Mouse (Mus musculus) forebrain, embryonic 12.5 days (tissue): ENCODE data around the gene Ccdc189. TPM values are rescaled to one million over a fixed set of nuclear protein-coding genes. Genes with fewer than 3 reads are reported as not detected.

ENCODE experiments used
- ATAC-seq: fragments of 200-750 bp; cut with Nextera tagmentation; 2 replicates; pipeline ENCODE4 v1.8.0; 2017; ENCODE audit warnings: moderate TSS enrichment; ENCODE audit not compliant: low FRiP score
- H3K27ac ChIP-seq: fragments of 300-500 bp; sonication (generic); 2 replicates; pipeline ENCODE4 v1.5.1; 2016; ENCODE audit warnings: mild to moderate bottlenecking
- H3K27me3 ChIP-seq: fragments of 300-500 bp; sonication (generic); 2 replicates; pipeline ENCODE4 v1.6.1; 2016; ENCODE audit warnings: mild to moderate bottlenecking
- H3K36me3 ChIP-seq: fragments of 300-500 bp; sonication (generic); replicated peaks from 2 replicates; pipeline ENCODE4 v1.6.1; 2016; ENCODE audit warnings: mild to moderate bottlenecking
- H3K4me1 ChIP-seq: fragments of 300-500 bp; sonication (generic); 2 replicates; pipeline ENCODE4 v1.6.1; 2016
- H3K4me2 ChIP-seq: fragments of 300-500 bp; sonication (generic); 2 replicates; pipeline ENCODE4 v1.6.1; 2016; ENCODE audit warnings: mild to moderate bottlenecking, moderate library complexity
- H3K4me3 ChIP-seq: fragments of 300-500 bp; sonication (generic); replicated peaks from 2 replicates; pipeline ENCODE4 v1.5.1; 2016; ENCODE audit warnings: mild to moderate bottlenecking
- H3K9ac ChIP-seq: fragments of 300-500 bp; sonication (generic); 2 replicates; pipeline ENCODE4 v1.6.1; 2016; ENCODE audit warnings: mild to moderate bottlenecking
- H3K9me3 ChIP-seq: fragments of 300-500 bp; sonication (generic); 2 replicates; pipeline ENCODE4 v1.6.1; 2016
- WGBS: fragments of 180-500 bp; shearing (Covaris S2); methylation state at CpG from one replicate; pipeline ENCODE4 v1.1.7; 2016; 5-methylcytosine and 5-hydroxymethylcytosine counted together
- polyA plus RNA-seq: library from polyadenylated mRNA; unstranded; fragments of >200 nt; fragmentation: Nextera tagmentation; extraction: Ambion mirVana; gene quantifications from 2 replicates; pipeline ENCODE4 v1.2.1, GENCODE M21; 2016

Gene Ccdc189
- polyA plus RNA-seq, 1 experiment from 2014 or later, result 16.3 TPM

DNA sequence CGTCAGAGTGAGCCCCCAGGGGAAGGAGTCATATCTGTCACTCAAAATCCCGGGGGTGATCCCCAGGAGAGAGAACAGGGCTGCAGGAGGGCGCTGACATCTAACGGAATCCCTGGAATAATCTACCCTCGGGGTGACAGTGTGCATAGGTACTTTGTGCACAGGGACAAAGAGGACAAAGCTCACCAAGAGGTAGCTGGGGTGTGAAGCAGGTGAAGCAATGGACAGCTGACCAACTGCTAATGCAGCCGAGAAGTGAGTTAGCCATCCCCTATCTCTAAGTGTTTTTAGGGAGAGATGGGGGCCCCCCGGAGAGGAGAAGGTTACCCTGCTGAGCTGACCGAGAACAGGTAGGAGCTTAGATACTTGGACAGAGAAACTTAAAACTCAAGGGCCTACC is 25.7 kb upstream of the Ccdc189 start:
- no peak for ATAC-seq
- Histone ChIP-seq H3K36me3 (peaks cover 40% of the 10 kb centered on the region), H3K4me2 (peak overlapping the region; percentile 90), H3K9me3 (no peaks in the 10 kb centered on the region), H3K4me1 (peaks cover 30% of the 10 kb centered on the region), H3K27me3 (no peaks in the 10 kb centered on the region), H3K4me3 (peak overlapping the region; percentile 100), H3K9ac (peak overlapping the region; percentile 98), H3K27ac (peak overlapping the region; percentile 87; the same call in 1 of the 2 replicates)
- 22% methylated on average over 8 of the region's 8 CpGs for WGBS

GRCm38 (mm10) chr7:127613501-127613900 is 25.1 kb upstream of the Ccdc189 start:
- peak overlapping the region; percentile 90 for H3K4me2 ChIP-seq
- 90% methylated on average over 8 of the region's 8 CpGs for WGBS
- H3K9ac ChIP-seq, result peak overlapping the region; percentile 98; the same call in 1 of the 2 replicates
- no peaks in the 10 kb centered on the region for H3K9me3 ChIP-seq
- H3K4me1 ChIP-seq, result peaks cover 30% of the 10 kb centered on the region
- peak overlapping the region; percentile 100 for H3K4me3 ChIP-seq
- no peak overlapping the region for H3K27ac ChIP-seq
- ATAC-seq, result no peak
- H3K36me3 ChIP-seq, result peaks cover 46% of the 10 kb centered on the region
- no peaks in the 10 kb centered on the region for H3K27me3 ChIP-seq

GRCm38 (mm10) chr7:127611561-127611960 is 23.2 kb upstream of the Ccdc189 start:
- no peak overlapping the region for H3K4me2 ChIP-seq
- H3K9ac ChIP-seq, result no peak overlapping the region
- peaks cover 65% of the 10 kb centered on the region for H3K36me3 ChIP-seq
- no peak for ATAC-seq
- 97% methylated on average over 26 of the region's 26 CpGs for WGBS
- H3K27me3 ChIP-seq, result no peaks in the 10 kb centered on the region
- peaks cover 21% of the 10 kb centered on the region for H3K4me1 ChIP-seq
- H3K27ac ChIP-seq, result no peak overlapping the region
- H3K9me3 ChIP-seq, result no peaks in the 10 kb centered on the region
- H3K4me3 ChIP-seq, result no peak overlapping the region

DNA sequence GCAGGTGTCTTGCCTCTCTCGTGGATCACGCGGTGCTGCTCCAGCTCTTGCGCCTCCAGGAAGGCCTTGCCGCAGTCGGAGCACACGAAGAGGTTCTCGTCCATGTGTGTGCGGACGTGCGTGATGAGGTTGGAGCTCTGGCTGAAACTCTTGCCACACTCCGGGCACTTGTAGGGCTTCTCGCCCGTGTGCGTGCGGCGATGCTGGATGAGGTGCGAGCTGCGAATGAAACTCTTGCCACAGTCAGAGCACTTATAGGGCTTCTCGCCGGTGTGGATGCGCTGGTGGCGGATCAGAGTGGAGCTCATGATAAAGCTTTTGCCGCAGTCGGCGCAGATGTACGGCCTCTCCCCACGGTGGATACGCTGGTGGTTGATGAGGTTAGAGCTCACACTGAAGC is 22.6 kb upstream of the Ccdc189 start:
- Histone ChIP-seq H3K4me1 (peaks cover 16% of the 10 kb centered on the region), H3K4me2 (no peak overlapping the region), H3K9ac (no peak overlapping the region), H3K27ac (no peak overlapping the region), H3K27me3 (no peaks in the 10 kb centered on the region), H3K36me3 (peaks cover 70% of the 10 kb centered on the region), H3K4me3 (no peak overlapping the region), H3K9me3 (no peaks in the 10 kb centered on the region)
- 98% methylated on average over 29 of the region's 29 CpGs for WGBS
- ATAC-seq, result no peak

- no peaks in the 10 kb centered on the region for H3K4me1 ChIP-seq
- no peaks in the 10 kb centered on the region for H3K27me3 ChIP-seq
- H3K4me2 ChIP-seq, result no peak overlapping the region
- no peak overlapping the region for H3K9ac ChIP-seq
- H3K36me3 ChIP-seq, result peaks cover 92% of the 10 kb centered on the region
- H3K9me3 ChIP-seq, result no peaks in the 10 kb centered on the region
- ATAC-seq, result no peak
- 84% methylated on average over 6 of the region's 6 CpGs for WGBS
- no peak overlapping the region for H3K27ac ChIP-seq
- no peak overlapping the region for H3K4me3 ChIP-seq
Observed at GRCm38 (mm10) chr7:127607150-127607549, 18.8 kb upstream of the Ccdc189 start.

DNA sequence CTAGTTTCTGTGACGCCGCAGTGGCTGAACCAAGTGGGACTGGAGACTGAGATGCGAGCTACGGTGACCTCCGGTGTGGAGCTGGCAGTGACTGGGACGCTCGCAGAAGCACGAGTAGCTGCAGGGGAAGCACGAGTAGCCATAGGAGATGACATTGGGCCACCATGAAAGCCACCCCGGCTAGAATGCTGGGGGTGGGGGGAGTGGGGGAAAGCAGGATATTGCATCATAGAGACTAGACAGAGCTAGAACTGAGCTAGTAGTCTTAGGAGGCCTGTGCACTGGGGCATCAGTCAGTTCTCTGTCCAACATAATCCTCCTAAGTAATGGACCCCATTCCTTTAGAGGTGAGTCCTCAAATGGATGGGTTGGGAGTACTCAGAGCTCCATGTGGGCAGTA is 15.9 kb upstream of the Ccdc189 start:
- WGBS, result 92% methylated on average over 10 of the region's 10 CpGs
- no peak overlapping the region for H3K27ac ChIP-seq
- no peaks in the 10 kb centered on the region for H3K9me3 ChIP-seq

DNA sequence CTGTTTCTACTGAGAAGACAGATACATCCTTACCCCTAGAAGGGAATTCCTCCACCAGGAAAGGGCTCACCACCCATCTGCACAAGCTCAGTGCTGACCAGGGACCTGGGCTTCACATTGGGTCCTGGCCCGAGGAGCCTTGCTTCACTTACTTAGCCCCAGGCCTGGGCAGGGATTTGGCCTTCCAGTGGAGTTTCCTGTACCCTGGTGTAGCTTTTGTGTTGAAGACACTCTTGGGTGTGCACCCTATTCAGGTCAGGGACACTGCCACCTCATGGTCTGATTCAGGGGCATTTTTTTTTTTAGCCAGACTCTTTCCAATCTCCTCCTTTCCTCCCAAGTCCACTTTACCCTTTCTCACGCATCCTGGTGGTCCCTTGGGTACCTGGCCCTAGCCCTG is 14.5 kb upstream of the Ccdc189 start:
- H3K9ac ChIP-seq, result no peak overlapping the region
- H3K9me3 ChIP-seq, result no peaks in the 10 kb centered on the region
- no peaks in the 10 kb centered on the region for H3K27me3 ChIP-seq
- no peak for ATAC-seq
- H3K4me3 ChIP-seq, result no peak overlapping the region
- H3K36me3 ChIP-seq, result peaks cover 91% of the 10 kb centered on the region
- H3K4me2 ChIP-seq, result no peak overlapping the region
- no peaks in the 10 kb centered on the region for H3K4me1 ChIP-seq
- no peak overlapping the region for H3K27ac ChIP-seq
- 88% methylated on average over 2 of the region's 2 CpGs for WGBS

More for the DNA sequence above, 15.9 kb upstream of the Ccdc189 start:
- no peak for ATAC-seq
- Histone ChIP-seq H3K9ac (no peak overlapping the region), H3K27me3 (no peaks in the 10 kb centered on the region), H3K36me3 (peaks cover 92% of the 10 kb centered on the region), H3K4me3 (no peak overlapping the region), H3K4me1 (no peaks in the 10 kb centered on the region), H3K4me2 (no peak overlapping the region)

- Histone ChIP-seq H3K27me3 (no peaks in the 10 kb centered on the region), H3K4me2 (no peak overlapping the region), H3K4me3 (no peak overlapping the region), H3K36me3 (peaks cover 91% of the 10 kb centered on the region), H3K27ac (no peak overlapping the region), H3K4me1 (no peaks in the 10 kb centered on the region), H3K9ac (no peak overlapping the region), H3K9me3 (no peaks in the 10 kb centered on the region)
- no peak for ATAC-seq
- WGBS, result 89% methylated on average over 4 of the region's 4 CpGs
Observed at GRCm38 (mm10) chr7:127601735-127602134, 13.3 kb upstream of the Ccdc189 start.

GRCm38 (mm10) chr7:127600612-127601011 is 12.2 kb upstream of the Ccdc189 start:
- H3K36me3 ChIP-seq, result peaks cover 94% of the 10 kb centered on the region

GRCm38 (mm10) chr7:127596747-127597146 is 8.4 kb upstream of the Ccdc189 start:
- H3K36me3 ChIP-seq, result peaks cover 99% of the 10 kb centered on the region
- ATAC-seq, result no peak
- H3K27me3 ChIP-seq, result no peaks in the 10 kb centered on the region
- no peaks in the 10 kb centered on the region for H3K4me1 ChIP-seq
- H3K9me3 ChIP-seq, result no peaks in the 10 kb centered on the region
- no peak overlapping the region for H3K4me2 ChIP-seq
- 97% methylated on average over 17 of the region's 17 CpGs for WGBS
- no peak overlapping the region for H3K27ac ChIP-seq
- H3K9ac ChIP-seq, result no peak overlapping the region
- H3K4me3 ChIP-seq, result no peak overlapping the region

More at GRCm38 (mm10) chr7:127600612-127601011, 12.2 kb upstream of the Ccdc189 start:
- H3K9me3 ChIP-seq, result no peaks in the 10 kb centered on the region
- ATAC-seq, result no peak
- no peak overlapping the region for H3K9ac ChIP-seq
- no peaks in the 10 kb centered on the region for H3K4me1 ChIP-seq
- no peaks in the 10 kb centered on the region for H3K27me3 ChIP-seq
- no peak overlapping the region for H3K4me2 ChIP-seq
- H3K4me3 ChIP-seq, result no peak overlapping the region
- 95% methylated on average over 7 of the region's 7 CpGs for WGBS
- H3K27ac ChIP-seq, result no peak overlapping the region

GRCm38 (mm10) chr7:127592575-127592974 is 4.2 kb upstream of the Ccdc189 start:
- Histone ChIP-seq H3K4me3 (no peak overlapping the region), H3K9me3 (no peaks in the 10 kb centered on the region), H3K27me3 (no peaks in the 10 kb centered on the region), H3K4me2 (no peak overlapping the region), H3K36me3 (peaks cover 79% of the 10 kb centered on the region), H3K4me1 (peaks cover 11% of the 10 kb centered on the region), H3K27ac (no peak overlapping the region), H3K9ac (no peak overlapping the region)
- WGBS, result 92% methylated on average over 14 of the region's 14 CpGs
- ATAC-seq, result no peak

GRCm38 (mm10) chr7:127591108-127591507 is 2.7 kb upstream of the Ccdc189 start:
- no peak overlapping the region for H3K9ac ChIP-seq
- 95% methylated on average over 10 of the region's 10 CpGs for WGBS
- no peaks in the 10 kb centered on the region for H3K9me3 ChIP-seq
- H3K27me3 ChIP-seq, result no peaks in the 10 kb centered on the region
- no peak overlapping the region for H3K4me3 ChIP-seq
- H3K27ac ChIP-seq, result no peak overlapping the region
- ATAC-seq, result no peak
- H3K36me3 ChIP-seq, result peaks cover 64% of the 10 kb centered on the region
- H3K4me2 ChIP-seq, result no peak overlapping the region
- H3K4me1 ChIP-seq, result peaks cover 18% of the 10 kb centered on the region

- WGBS, result 93% methylated on average over 9 of the region's 9 CpGs
- Histone ChIP-seq H3K27ac (no peak overlapping the region), H3K9me3 (no peaks in the 10 kb centered on the region), H3K4me3 (peak overlapping the region; percentile 90), H3K4me2 (peak overlapping the region; percentile 89), H3K36me3 (peaks cover 55% of the 10 kb centered on the region), H3K4me1 (peaks cover 18% of the 10 kb centered on the region), H3K27me3 (no peaks in the 10 kb centered on the region), H3K9ac (0 out of 2 replicates have a peak overlapping the region, but pooled peaks have one; percentile 76)
- no peak for ATAC-seq
Observed at GRCm38 (mm10) chr7:127589637-127590036, 1.2 kb upstream of the Ccdc189 start.
